Mouse (Mus musculus) hindbrain, embryonic 14.5 days (tissue): ENCODE measurements around the gene Srsf3. TPM values are rescaled to one million over a fixed set of nuclear protein-coding genes. Genes with fewer than 3 reads are reported as not detected.
"Not testable (repeated sequence)": the region's sequence is repeated elsewhere in the genome, so short reads cannot be mapped to it uniquely, and the experiment has no call there.

Experiments used
- ATAC-seq: fragments of 200-750 bp; cut with Nextera tagmentation; 2 replicates; pipeline ENCODE4 v1.8.0; 2017; ENCODE audit warnings: moderate number of reproducible peaks, mild to moderate bottlenecking, moderate TSS enrichment, moderate library complexity; ENCODE audit not compliant: low FRiP score
- DNase-seq: peaks from one replicate; pipeline ENCODE4 v3.0.0-alpha.2; 2015; ENCODE audit warnings: low spot score
- H3K27ac ChIP-seq: fragments of 300-500 bp; sonication (generic); 2 replicates; pipeline ENCODE4 v1.5.1; 2014; ENCODE audit warnings: mild to moderate bottlenecking, moderate library complexity
- H3K27me3 ChIP-seq: fragments of 300-500 bp; sonication (generic); 2 replicates; pipeline ENCODE4 v1.6.1; 2014; ENCODE audit warnings: mild to moderate bottlenecking, low read length, mixed read lengths; ENCODE audit not compliant: control insufficient read depth, insufficient read depth
- H3K36me3 ChIP-seq: fragments of 300-500 bp; sonication (generic); replicated peaks from 2 replicates; pipeline ENCODE4 v1.6.1; 2014; ENCODE audit not compliant: control insufficient read depth, insufficient read depth
- H3K4me1 ChIP-seq: fragments of 300-500 bp; sonication (generic); replicated peaks from 2 replicates; pipeline ENCODE4 v1.6.1; 2014; ENCODE audit warnings: antibody characterized with exemption, low read length, mixed read lengths; ENCODE audit not compliant: control insufficient read depth, insufficient read depth
- H3K4me2 ChIP-seq: fragments of 300-500 bp; sonication (generic); replicated peaks from 2 replicates; pipeline ENCODE4 v1.6.1; 2014; ENCODE audit warnings: mild to moderate bottlenecking, moderate library complexity
- H3K4me3 ChIP-seq: fragments of 300-500 bp; sonication (generic); replicated peaks from 2 replicates; pipeline ENCODE4 v1.5.1; 2014; ENCODE audit warnings: mild to moderate bottlenecking, low read length
- H3K9ac ChIP-seq: fragments of 300-500 bp; sonication (generic); 2 replicates; pipeline ENCODE4 v1.6.1; 2014
- H3K9me3 ChIP-seq: fragments of 300-500 bp; sonication (generic); 2 replicates; pipeline ENCODE4 v1.6.1; 2016; ENCODE audit warnings: low read length; ENCODE audit not compliant: control insufficient read depth
- WGBS: fragments of 180-500 bp; shearing (Covaris S2); extraction: QIAGEN DNeasy Blood & Tissue Kit; methylation state at CpG from one replicate; pipeline ENCODE4 v1.1.7; 2014; 5-methylcytosine and 5-hydroxymethylcytosine counted together
- polyA plus RNA-seq: library from polyadenylated mRNA; unstranded; fragments of >200 nt; fragmentation: Nextera tagmentation; extraction: Ambion mirVana; gene quantifications from 2 replicates; pipeline ENCODE4 v1.2.1, GENCODE M21; 2014

Srsf3 gene
- polyA plus RNA-seq, 1 experiment from 2014 or later = 446 TPM

DNA sequence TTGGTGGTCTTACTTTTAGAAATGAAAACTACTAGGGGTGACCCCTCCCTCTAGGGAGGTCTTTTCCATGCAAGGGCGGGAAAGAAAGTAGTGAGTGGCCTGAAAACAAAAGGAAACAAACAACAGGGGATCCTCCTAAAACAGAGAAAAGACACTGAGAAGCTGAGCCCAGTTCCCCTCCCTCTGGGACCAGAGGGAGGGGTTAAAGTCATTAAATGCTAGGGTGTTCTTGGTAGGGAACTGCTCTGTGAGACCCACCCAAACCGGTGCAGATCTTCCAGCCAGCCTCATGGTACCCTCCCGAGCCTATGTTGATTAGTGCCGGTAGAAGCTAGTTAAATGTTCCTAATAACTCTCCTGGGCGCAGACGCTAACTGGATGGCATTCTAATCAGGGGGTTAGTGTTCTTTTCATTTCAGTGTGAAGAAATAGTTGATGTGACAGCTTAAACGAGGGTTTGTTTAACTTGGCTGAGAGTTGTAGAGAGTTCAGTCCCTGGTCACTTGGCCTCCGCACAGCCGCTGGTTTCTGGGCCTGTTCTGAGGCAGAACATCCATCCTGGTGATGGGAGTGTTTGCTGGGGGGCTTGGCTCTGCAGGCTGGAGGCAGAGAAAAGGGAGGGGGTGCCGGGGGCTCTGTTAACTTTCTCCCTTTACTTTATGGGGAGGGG lies 7.4 kb upstream of the Srsf3 start:
- H3K27ac ChIP-seq = no peak overlapping the region
- 20% methylated on average over 10 of the region's 10 CpGs for WGBS
- H3K4me2 ChIP-seq = no peak overlapping the region
- H3K4me3 ChIP-seq = no peak overlapping the region
- ATAC-seq (no peak), DNase-seq (no peak)
- no peaks in the 10 kb centered on the region for H3K9me3 ChIP-seq
- no peak overlapping the region for H3K9ac ChIP-seq
- H3K36me3 ChIP-seq = no peaks in the 10 kb centered on the region
- H3K4me1 ChIP-seq = no peaks in the 10 kb centered on the region
- no peaks in the 10 kb centered on the region for H3K27me3 ChIP-seq

- H3K36me3 ChIP-seq = no peaks in the 10 kb centered on the region
- 35% methylated on average over 5 of the region's 5 CpGs for WGBS
- H3K4me3 ChIP-seq = no peak overlapping the region
- H3K9ac ChIP-seq = no peak overlapping the region
- no peak overlapping the region for H3K27ac ChIP-seq
- ATAC-seq (no peak), DNase-seq (no peak)
- H3K4me1 ChIP-seq = peaks cover 7% of the 10 kb centered on the region
- H3K4me2 ChIP-seq = no peak overlapping the region
- H3K27me3 ChIP-seq = no peaks in the 10 kb centered on the region
- no peaks in the 10 kb centered on the region for H3K9me3 ChIP-seq
Measured at GRCm38 (mm10) chr17:29026652-29027356, 5.6 kb upstream of the Srsf3 start.

- H3K27ac ChIP-seq = no peak overlapping the region
- no peak for ATAC-seq
- H3K36me3 ChIP-seq = peaks cover 5% of the 10 kb centered on the region; the same call in 1 of the 2 replicates
- H3K4me1 ChIP-seq = peaks cover 15% of the 10 kb centered on the region
- H3K4me3 ChIP-seq = no peak overlapping the region
- no peak for DNase-seq
- no peak overlapping the region for H3K9ac ChIP-seq
- 87% methylated on average over 6 of the region's 6 CpGs for WGBS
- H3K4me2 ChIP-seq = no peak overlapping the region
- H3K9me3 ChIP-seq = no peaks in the 10 kb centered on the region
- H3K27me3 ChIP-seq = no peaks in the 10 kb centered on the region
Measured at GRCm38 (mm10) chr17:29030321-29031034, 1.9 kb upstream of the Srsf3 start.

- Histone ChIP-seq H3K4me3 (peak overlapping the region; percentile 60), H3K4me2 (peak overlapping the region; percentile 79), H3K9ac (peak overlapping the region; percentile 94), H3K4me1 (peaks cover 20% of the 10 kb centered on the region), H3K27ac (peak overlapping the region; percentile 94)
- H3K36me3 ChIP-seq, H3K9me3 ChIP-seq, ATAC-seq, DNase-seq, H3K27me3 ChIP-seq: not testable (repeated sequence)
- 55% methylated on average over 7 of the region's 7 CpGs for WGBS
Measured at GRCm38 (mm10) chr17:29031085-29031711, 1.2 kb upstream of the Srsf3 start.

GRCm38 (mm10) chr17:29031771-29032273 lies 606 bp upstream of the Srsf3 start:
- DNase-seq (no peak), ATAC-seq (peak; percentile 3; the same call in 1 of the 2 replicates)
- Histone ChIP-seq H3K36me3 (peaks cover 15% of the 10 kb centered on the region), H3K9ac (peak overlapping the region; percentile 94), H3K4me3 (peak overlapping the region; percentile 60), H3K27me3 (no peaks in the 10 kb centered on the region), H3K4me2 (peak overlapping the region; percentile 79), H3K4me1 (peaks cover 26% of the 10 kb centered on the region), H3K27ac (peak overlapping the region; percentile 94), H3K9me3 (no peaks in the 10 kb centered on the region)
- WGBS = under 1% methylated on average over 26 of the region's 26 CpGs

GRCm38 (mm10) chr17:29033569-29034061 lies 1.2 kb downstream of the Srsf3 start:
- WGBS = 0% methylated on average over 6 of the region's 6 CpGs
- Histone ChIP-seq H3K9ac (peak overlapping the region; percentile 94), H3K36me3 (peaks cover 33% of the 10 kb centered on the region), H3K27ac (peak overlapping the region; percentile 94; the same call in 1 of the 2 replicates), H3K4me3 (peak overlapping the region; percentile 60), H3K4me1 (peaks cover 37% of the 10 kb centered on the region), H3K27me3 (no peaks in the 10 kb centered on the region), H3K9me3 (no peaks in the 10 kb centered on the region), H3K4me2 (peak overlapping the region; percentile 99)
- ATAC-seq (no peak), DNase-seq (no peak)

DNA sequence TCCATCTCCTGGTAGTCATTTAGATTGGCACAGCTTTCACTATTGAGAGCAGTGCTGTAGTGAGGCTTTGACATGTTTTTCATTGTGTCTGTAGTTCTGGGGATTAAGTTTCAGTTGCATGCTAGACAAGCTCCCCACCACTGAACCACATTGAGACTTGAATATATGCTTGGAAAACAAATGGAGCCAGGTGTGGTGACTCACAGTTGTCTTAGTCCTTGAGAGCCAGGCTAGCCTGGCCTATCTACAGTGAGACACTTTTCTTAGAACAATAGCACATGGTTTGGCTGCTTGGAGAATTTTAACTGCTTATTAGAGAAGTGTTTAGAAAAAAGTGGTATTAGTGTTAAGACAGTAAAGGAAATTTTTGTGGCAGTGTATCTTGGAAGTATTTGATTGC lies 1.8 kb downstream of the Srsf3 start:
- Histone ChIP-seq H3K4me1 (peaks cover 37% of the 10 kb centered on the region), H3K4me3 (peak overlapping the region; percentile 60), H3K4me2 (peak overlapping the region; percentile 99), H3K27me3 (no peaks in the 10 kb centered on the region), H3K9ac (peak overlapping the region; percentile 94), H3K9me3 (no peaks in the 10 kb centered on the region), H3K36me3 (peaks cover 40% of the 10 kb centered on the region), H3K27ac (no peak overlapping the region)
- no peak for DNase-seq
- no peak for ATAC-seq

GRCm38 (mm10) chr17:29035506-29035905 lies 3.1 kb downstream of the Srsf3 start:
- Histone ChIP-seq H3K4me1 (peaks cover 37% of the 10 kb centered on the region), H3K4me3 (peak overlapping the region; percentile 60), H3K27me3 (no peaks in the 10 kb centered on the region), H3K27ac (no peak overlapping the region), H3K9ac (no peak overlapping the region), H3K9me3 (no peaks in the 10 kb centered on the region), H3K4me2 (peak overlapping the region; percentile 99), H3K36me3 (peaks cover 52% of the 10 kb centered on the region)
- ATAC-seq (no peak), DNase-seq (no peak)

GRCm38 (mm10) chr17:29039351-29039750 lies 6.9 kb downstream of the Srsf3 start:
- DNase-seq = no peak
- Histone ChIP-seq H3K4me3 (no peak overlapping the region), H3K4me1 (peaks cover 30% of the 10 kb centered on the region), H3K27me3 (no peaks in the 10 kb centered on the region), H3K9ac (no peak overlapping the region), H3K27ac (no peak overlapping the region), H3K36me3 (peaks cover 88% of the 10 kb centered on the region), H3K4me2 (no peak overlapping the region), H3K9me3 (no peaks in the 10 kb centered on the region)
- no peak for ATAC-seq
- WGBS = 74% methylated on average over 11 of the region's 11 CpGs
